Mouse (Mus musculus): ENCODE measurements around the gene Rbfox1. TPM values are rescaled to one million over a fixed set of nuclear protein-coding genes. Genes with fewer than 3 reads are reported as not detected.
A peak's percentile ranks its signal among the peaks of the same experiment; 100 is the strongest.

Rbfox1 gene
- polyA plus RNA-seq, 1 experiment from 2014 or later: 3.9 TPM

GRCm38 (mm10) chr16:7396101-7396500 lies 1510.9 kb downstream of the Rbfox1 start:
- H3K4me1 ChIP-seq (ENCODE audit: control insufficient read depth, insufficient read depth, low read length): no peaks in the 10 kb centered on the region
- no peaks in the 10 kb centered on the region for H3K27me3 ChIP-seq (replicated peaks; ENCODE audit: control insufficient read depth, insufficient read depth, low read length)
- H3K36me3 ChIP-seq (ENCODE audit: control insufficient read depth, insufficient read depth, low read length): no peaks in the 10 kb centered on the region
- ATAC-seq: no peak
- H3K4me2 ChIP-seq (ENCODE audit: low read depth, low read length): no peak overlapping the region
- no peak overlapping the region for H3K27ac ChIP-seq (ENCODE audit: low read length)
- no peak overlapping the region for H3K4me3 ChIP-seq (ENCODE audit: low read length)
- H3K9ac ChIP-seq (ENCODE audit: low read depth, low read length): no peak overlapping the region
- no peaks in the 10 kb centered on the region for H3K9me3 ChIP-seq (ENCODE audit: control insufficient read depth, low read length)

- no peaks in the 10 kb centered on the region for H3K9me3 ChIP-seq (ENCODE audit: control insufficient read depth, low read length)
- H3K4me1 ChIP-seq (ENCODE audit: control insufficient read depth, insufficient read depth, low read length): no peaks in the 10 kb centered on the region
- no peaks in the 10 kb centered on the region for H3K36me3 ChIP-seq (ENCODE audit: control insufficient read depth, insufficient read depth, low read length)
- no peak for ATAC-seq
- H3K4me3 ChIP-seq (ENCODE audit: low read length): no peak overlapping the region
- no peak overlapping the region for H3K27ac ChIP-seq (ENCODE audit: low read length)
- H3K9ac ChIP-seq (ENCODE audit: low read depth, low read length): no peak overlapping the region
- H3K27me3 ChIP-seq (replicated peaks; ENCODE audit: control insufficient read depth, insufficient read depth, low read length): no peaks in the 10 kb centered on the region
- no peak overlapping the region for H3K4me2 ChIP-seq (ENCODE audit: low read depth, low read length)
- WGBS: 45% methylated on average over 6 of the region's 6 CpGs
Measured at GRCm38 (mm10) chr16:7404766-7405492, 1519.8 kb downstream of the Rbfox1 start.

- Histone ChIP-seq H3K27me3 (replicated peaks; ENCODE audit: control insufficient read depth, insufficient read depth, low read length) (no peaks in the 10 kb centered on the region), H3K9me3 (ENCODE audit: control insufficient read depth, low read length) (no peaks in the 10 kb centered on the region), H3K27ac (ENCODE audit: low read length) (no peak overlapping the region), H3K36me3 (ENCODE audit: control insufficient read depth, insufficient read depth, low read length) (no peaks in the 10 kb centered on the region), H3K9ac (ENCODE audit: low read depth, low read length) (no peak overlapping the region), H3K4me3 (ENCODE audit: low read length) (no peak overlapping the region), H3K4me1 (ENCODE audit: control insufficient read depth, insufficient read depth, low read length) (no peaks in the 10 kb centered on the region), H3K4me2 (ENCODE audit: low read depth, low read length) (no peak overlapping the region)
- ATAC-seq: no peak
- WGBS: 61% methylated on average over 12 of the region's 12 CpGs
Measured at GRCm38 (mm10) chr16:7407862-7408640, 1522.9 kb downstream of the Rbfox1 start.

- Histone ChIP-seq H3K27me3 (replicated peaks; ENCODE audit: control insufficient read depth, insufficient read depth, low read length) (no peaks in the 10 kb centered on the region), H3K36me3 (ENCODE audit: control insufficient read depth, insufficient read depth, low read length) (no peaks in the 10 kb centered on the region), H3K4me1 (ENCODE audit: control insufficient read depth, insufficient read depth, low read length) (no peaks in the 10 kb centered on the region; the same call in 1 of the 2 replicates), H3K4me2 (ENCODE audit: low read depth, low read length) (peak overlapping the region; percentile 50), H3K4me3 (ENCODE audit: low read length) (peak overlapping the region; percentile 12), H3K9me3 (ENCODE audit: control insufficient read depth, low read length) (no peaks in the 10 kb centered on the region), H3K27ac (ENCODE audit: low read length) (peak overlapping the region; percentile 63), H3K9ac (ENCODE audit: low read depth, low read length) (peak overlapping the region; percentile 49; the same call in 1 of the 2 replicates)
- ATAC-seq: peak; percentile 79
- 18% methylated on average over 12 of the region's 12 CpGs for WGBS
Measured at GRCm38 (mm10) chr16:7419655-7420281, 1534.6 kb downstream of the Rbfox1 start.

- Histone ChIP-seq H3K4me2 (ENCODE audit: low read depth, low read length) (no peak overlapping the region), H3K4me1 (ENCODE audit: control insufficient read depth, insufficient read depth, low read length) (no peaks in the 10 kb centered on the region), H3K4me3 (ENCODE audit: low read length) (no peak overlapping the region), H3K9ac (ENCODE audit: low read depth, low read length) (no peak overlapping the region), H3K27me3 (replicated peaks; ENCODE audit: control insufficient read depth, insufficient read depth, low read length) (no peaks in the 10 kb centered on the region), H3K9me3 (ENCODE audit: control insufficient read depth, low read length) (no peaks in the 10 kb centered on the region), H3K36me3 (ENCODE audit: control insufficient read depth, insufficient read depth, low read length) (no peaks in the 10 kb centered on the region), H3K27ac (ENCODE audit: low read length) (no peak overlapping the region)
- no peak for ATAC-seq
- 73% methylated on average over 3 of the region's 3 CpGs for WGBS
Measured at GRCm38 (mm10) chr16:7425386-7426089, 1540.4 kb downstream of the Rbfox1 start.

- no peaks in the 10 kb centered on the region for H3K4me1 ChIP-seq (ENCODE audit: control insufficient read depth, insufficient read depth, low read length)
- H3K36me3 ChIP-seq (ENCODE audit: control insufficient read depth, insufficient read depth, low read length): no peaks in the 10 kb centered on the region
- H3K4me3 ChIP-seq (ENCODE audit: low read length): no peak overlapping the region
- no peaks in the 10 kb centered on the region for H3K9me3 ChIP-seq (ENCODE audit: control insufficient read depth, low read length)
- WGBS: 93% methylated on average over 6 of the region's 6 CpGs
- H3K27ac ChIP-seq (ENCODE audit: low read length): no peak overlapping the region
- no peaks in the 10 kb centered on the region for H3K27me3 ChIP-seq (replicated peaks; ENCODE audit: control insufficient read depth, insufficient read depth, low read length)
- no peak for ATAC-seq
- no peak overlapping the region for H3K9ac ChIP-seq (ENCODE audit: low read depth, low read length)
- no peak overlapping the region for H3K4me2 ChIP-seq (ENCODE audit: low read depth, low read length)
Measured at GRCm38 (mm10) chr16:7433296-7433695, 1548.1 kb downstream of the Rbfox1 start.

- H3K9ac ChIP-seq (ENCODE audit: low read depth, low read length): no peak overlapping the region
- no peak overlapping the region for H3K4me2 ChIP-seq (ENCODE audit: low read depth, low read length)
- no peak overlapping the region for H3K4me3 ChIP-seq (ENCODE audit: low read length)
- no peaks in the 10 kb centered on the region for H3K9me3 ChIP-seq (ENCODE audit: control insufficient read depth, low read length)
- no peak for ATAC-seq
- H3K36me3 ChIP-seq (ENCODE audit: control insufficient read depth, insufficient read depth, low read length): no peaks in the 10 kb centered on the region
- WGBS: 85% methylated on average over 1 of the region's 1 CpGs
- no peaks in the 10 kb centered on the region for H3K27me3 ChIP-seq (replicated peaks; ENCODE audit: control insufficient read depth, insufficient read depth, low read length)
- no peaks in the 10 kb centered on the region for H3K4me1 ChIP-seq (ENCODE audit: control insufficient read depth, insufficient read depth, low read length)
- H3K27ac ChIP-seq (ENCODE audit: low read length): no peak overlapping the region
Measured at GRCm38 (mm10) chr16:7446791-7447290, 1561.7 kb downstream of the Rbfox1 start.

- no peak for ATAC-seq
- 52% methylated on average over 8 of the region's 8 CpGs for WGBS
- no peaks in the 10 kb centered on the region for H3K36me3 ChIP-seq (ENCODE audit: control insufficient read depth, insufficient read depth, low read length)
- H3K4me3 ChIP-seq (ENCODE audit: low read length): no peak overlapping the region
- no peaks in the 10 kb centered on the region for H3K9me3 ChIP-seq (ENCODE audit: control insufficient read depth, low read length)
- H3K4me1 ChIP-seq (ENCODE audit: control insufficient read depth, insufficient read depth, low read length): no peaks in the 10 kb centered on the region
- H3K4me2 ChIP-seq (ENCODE audit: low read depth, low read length): no peak overlapping the region
- H3K9ac ChIP-seq (ENCODE audit: low read depth, low read length): no peak overlapping the region
- no peak overlapping the region for H3K27ac ChIP-seq (ENCODE audit: low read length)
- no peaks in the 10 kb centered on the region for H3K27me3 ChIP-seq (replicated peaks; ENCODE audit: control insufficient read depth, insufficient read depth, low read length)
Measured at GRCm38 (mm10) chr16:7447718-7448649, 1562.8 kb downstream of the Rbfox1 start.
